Mouse (Mus musculus) heart, embryonic 10.5 days (tissue): ENCODE data around the gene Gm614. TPM values are rescaled to one million over a fixed set of nuclear protein-coding genes. Genes with fewer than 3 reads are reported as not detected.
A peak's percentile ranks its signal among the peaks of the same experiment; 100 is the strongest.

Experiments used
- DNase-seq: peaks from one replicate; pipeline ENCODE4 v3.0.0-alpha.2; 2017; ENCODE audit warnings: low spot score
- H3K27ac ChIP-seq: fragments of 300-500 bp; sonication (generic); 2 replicates; pipeline ENCODE4 v1.5.1; 2016; ENCODE audit warnings: mild to moderate bottlenecking
- H3K27me3 ChIP-seq: fragments of 300-500 bp; sonication (generic); 2 replicates; pipeline ENCODE4 v1.6.1; 2016; ENCODE audit warnings: mild to moderate bottlenecking; ENCODE audit not compliant: poor library complexity, insufficient read depth, severe bottlenecking
- H3K36me3 ChIP-seq: fragments of 300-500 bp; sonication (generic); 2 replicates; pipeline ENCODE4 v1.6.1; 2016; ENCODE audit warnings: mild to moderate bottlenecking, moderate library complexity
- H3K4me1 ChIP-seq: fragments of 300-500 bp; sonication (generic); 2 replicates; pipeline ENCODE4 v1.6.1; 2016; ENCODE audit warnings: mild to moderate bottlenecking
- H3K4me3 ChIP-seq: fragments of 300-500 bp; sonication (generic); 2 replicates; pipeline ENCODE4 v1.5.1; 2016; ENCODE audit warnings: mild to moderate bottlenecking, moderate library complexity
- H3K9me3 ChIP-seq: fragments of 300-500 bp; sonication (generic); 2 replicates; pipeline ENCODE4 v1.6.1; 2016; ENCODE audit warnings: mild to moderate bottlenecking, moderate library complexity
- WGBS: fragments of 180-500 bp; shearing (Covaris S2); methylation state at CpG from one replicate; pipeline ENCODE4 v1.1.7; 2016; 5-methylcytosine and 5-hydroxymethylcytosine counted together
- polyA plus RNA-seq: library from polyadenylated mRNA; unstranded; fragments of >200 nt; fragmentation: Nextera tagmentation; extraction: Ambion mirVana; gene quantifications from 2 replicates; pipeline ENCODE4 v1.2.1, GENCODE M21; 2016

Gm614 gene
- polyA plus RNA-seq = not detected in 2 replicates

DNA sequence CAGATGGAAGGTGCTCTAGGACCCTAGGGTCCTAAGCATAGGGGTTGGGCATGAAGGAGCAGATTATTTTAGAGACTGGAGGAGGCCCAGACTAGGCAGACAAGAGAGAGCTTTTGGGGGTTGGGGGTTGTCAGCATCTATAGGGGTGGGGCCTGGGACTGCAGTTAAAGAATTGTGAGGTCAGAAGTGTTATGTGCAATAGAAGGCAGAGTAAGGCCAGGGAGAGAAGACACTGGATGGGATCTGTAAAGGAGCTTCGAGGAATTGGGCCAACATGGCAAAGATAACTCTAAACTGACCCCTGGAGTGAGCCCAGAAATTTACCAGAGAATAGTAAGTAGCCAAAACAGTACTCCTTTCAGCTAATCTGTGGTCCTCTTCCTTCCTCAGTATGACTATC is at the start of gene Gm614:
Gene Gm614 (minus strand): TSS at position 101 of the 400 bp plus-strand sequence.
- peaks cover 4% of the 10 kb centered on the region for H3K36me3 ChIP-seq
- H3K4me1 ChIP-seq = peaks cover 30% of the 10 kb centered on the region
- H3K27me3 ChIP-seq = no peaks in the 10 kb centered on the region; the same call in 1 of the 2 replicates
- H3K9me3 ChIP-seq = no peaks in the 10 kb centered on the region
- no peak for DNase-seq
- H3K27ac ChIP-seq = peak within 1 kb of the TSS; percentile 4; the same call in 1 of the 2 replicates
- 83% methylated on average over 1 of the region's 1 CpGs for WGBS
- no peak within 1 kb of the TSS for H3K4me3 ChIP-seq

DNA sequence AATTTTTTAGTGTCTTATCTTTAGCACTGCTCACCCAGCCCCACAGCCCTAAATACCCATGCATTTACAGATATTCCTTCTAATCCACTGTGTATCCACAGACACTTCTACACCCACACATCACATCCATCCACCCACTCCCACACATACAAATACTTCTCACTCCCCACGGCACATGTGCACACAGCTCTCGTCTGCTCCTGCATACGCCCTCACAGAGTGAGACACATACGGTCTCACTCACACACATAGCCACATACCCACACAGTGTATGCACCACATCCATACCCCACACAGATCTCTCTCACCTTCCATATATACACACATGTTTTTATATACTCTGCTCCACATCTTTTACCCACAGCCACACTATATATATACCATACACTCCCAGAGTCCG is 45.5 kb upstream of the Gm614 start:
- 88% methylated on average over 5 of the region's 5 CpGs for WGBS
- H3K27me3 ChIP-seq = peaks cover 58% of the 10 kb centered on the region

DNA sequence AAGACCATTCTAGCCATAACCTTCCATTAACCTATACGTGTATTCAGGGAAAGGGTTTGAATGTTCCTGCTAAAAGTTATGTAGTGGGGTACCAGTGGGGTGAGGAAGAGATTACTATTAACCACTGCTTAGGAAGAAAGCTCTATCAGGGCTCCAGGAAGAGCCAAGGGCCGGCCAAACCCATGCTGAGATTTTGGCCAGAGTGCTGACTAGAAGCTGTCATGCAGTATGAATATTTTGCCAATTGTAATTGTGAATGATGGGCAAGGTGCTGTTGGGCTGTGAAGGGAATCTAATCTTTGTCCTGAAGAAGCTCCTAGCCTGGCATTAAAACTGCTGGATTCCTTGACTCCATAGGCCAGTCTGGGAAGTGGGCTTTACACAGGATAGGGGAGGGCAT is 40.9 kb upstream of the Gm614 start:
- Histone ChIP-seq H3K36me3 (no peaks in the 10 kb centered on the region), H3K27ac (no peak overlapping the region), H3K9me3 (no peaks in the 10 kb centered on the region), H3K4me1 (peaks cover 9% of the 10 kb centered on the region; the same call in 1 of the 2 replicates), H3K4me3 (no peak overlapping the region), H3K27me3 (peaks cover 61% of the 10 kb centered on the region)
- no peak for DNase-seq
- WGBS = 43% methylated on average over 2 of the region's 2 CpGs

More for the DNA sequence above, 45.5 kb upstream of the Gm614 start:
- no peak for DNase-seq
- Histone ChIP-seq H3K4me1 (no peaks in the 10 kb centered on the region; the same call in 1 of the 2 replicates), H3K4me3 (no peak overlapping the region), H3K27ac (no peak overlapping the region), H3K9me3 (no peaks in the 10 kb centered on the region), H3K36me3 (no peaks in the 10 kb centered on the region)

DNA sequence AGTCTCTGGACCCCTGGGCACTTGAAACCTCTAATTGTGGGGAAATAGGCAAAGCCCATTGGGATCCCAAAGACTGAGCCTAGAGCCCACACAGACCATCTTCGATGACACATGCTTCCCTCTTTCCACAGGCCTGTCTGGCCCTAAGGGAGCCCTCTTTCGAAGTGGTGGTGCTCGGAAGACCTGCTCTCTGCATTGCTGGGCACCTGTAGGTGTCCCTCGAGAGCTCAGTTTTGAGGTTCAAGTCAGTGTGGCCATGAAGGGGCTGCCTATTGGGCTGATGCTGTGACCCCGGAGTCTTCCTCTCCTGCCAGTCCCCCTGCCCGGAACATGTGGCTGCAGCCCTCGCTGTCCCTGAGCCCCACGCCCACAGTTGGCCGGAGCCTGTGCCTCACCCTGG is 37.9 kb upstream of the Gm614 start:
- Histone ChIP-seq H3K27me3 (peaks cover 53% of the 10 kb centered on the region), H3K36me3 (peaks cover 13% of the 10 kb centered on the region; the same call in 1 of the 2 replicates), H3K4me3 (no peak overlapping the region), H3K27ac (no peak overlapping the region), H3K9me3 (no peaks in the 10 kb centered on the region), H3K4me1 (peaks cover 18% of the 10 kb centered on the region)
- no peak for DNase-seq
- WGBS = 74% methylated on average over 9 of the region's 9 CpGs

DNA sequence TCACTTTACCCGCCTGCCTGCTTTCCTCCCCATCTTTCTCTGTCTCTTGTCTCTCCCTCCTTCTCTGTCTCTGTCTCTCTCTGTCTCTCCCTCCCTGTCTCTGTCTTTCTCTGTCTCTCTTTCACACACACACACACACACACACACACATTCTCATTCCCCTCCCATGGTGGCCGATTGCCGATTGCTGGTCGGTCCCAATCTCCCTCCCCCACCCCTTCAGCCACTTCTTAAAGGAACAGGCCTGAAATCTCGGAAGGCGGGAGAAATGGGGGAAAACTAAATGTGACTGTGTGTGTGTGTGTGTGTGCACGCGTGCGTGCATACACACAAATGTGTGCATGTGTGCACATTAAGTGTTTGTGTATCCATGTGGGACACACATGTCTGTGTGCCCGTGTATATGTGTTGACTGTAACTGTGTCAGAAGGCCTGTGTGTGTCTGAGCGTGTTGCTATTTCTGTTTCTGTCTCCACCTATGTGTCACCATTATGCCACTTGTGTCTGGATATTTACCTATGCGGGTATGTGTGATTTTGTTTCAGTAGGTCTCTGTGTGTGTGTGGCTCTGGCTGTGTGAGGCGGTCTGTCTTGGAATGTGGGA is 36.7 kb upstream of the Gm614 start:
- no peaks in the 10 kb centered on the region for H3K9me3 ChIP-seq
- peaks cover 24% of the 10 kb centered on the region for H3K36me3 ChIP-seq
- peak overlapping the region; percentile 10; the same call in 1 of the 2 replicates for H3K27ac ChIP-seq
- peaks cover 18% of the 10 kb centered on the region for H3K4me1 ChIP-seq
- H3K4me3 ChIP-seq = peak overlapping the region; percentile 50
- DNase-seq = no peak
- WGBS = 32% methylated on average over 13 of the region's 13 CpGs
- H3K27me3 ChIP-seq = peaks cover 46% of the 10 kb centered on the region

DNA sequence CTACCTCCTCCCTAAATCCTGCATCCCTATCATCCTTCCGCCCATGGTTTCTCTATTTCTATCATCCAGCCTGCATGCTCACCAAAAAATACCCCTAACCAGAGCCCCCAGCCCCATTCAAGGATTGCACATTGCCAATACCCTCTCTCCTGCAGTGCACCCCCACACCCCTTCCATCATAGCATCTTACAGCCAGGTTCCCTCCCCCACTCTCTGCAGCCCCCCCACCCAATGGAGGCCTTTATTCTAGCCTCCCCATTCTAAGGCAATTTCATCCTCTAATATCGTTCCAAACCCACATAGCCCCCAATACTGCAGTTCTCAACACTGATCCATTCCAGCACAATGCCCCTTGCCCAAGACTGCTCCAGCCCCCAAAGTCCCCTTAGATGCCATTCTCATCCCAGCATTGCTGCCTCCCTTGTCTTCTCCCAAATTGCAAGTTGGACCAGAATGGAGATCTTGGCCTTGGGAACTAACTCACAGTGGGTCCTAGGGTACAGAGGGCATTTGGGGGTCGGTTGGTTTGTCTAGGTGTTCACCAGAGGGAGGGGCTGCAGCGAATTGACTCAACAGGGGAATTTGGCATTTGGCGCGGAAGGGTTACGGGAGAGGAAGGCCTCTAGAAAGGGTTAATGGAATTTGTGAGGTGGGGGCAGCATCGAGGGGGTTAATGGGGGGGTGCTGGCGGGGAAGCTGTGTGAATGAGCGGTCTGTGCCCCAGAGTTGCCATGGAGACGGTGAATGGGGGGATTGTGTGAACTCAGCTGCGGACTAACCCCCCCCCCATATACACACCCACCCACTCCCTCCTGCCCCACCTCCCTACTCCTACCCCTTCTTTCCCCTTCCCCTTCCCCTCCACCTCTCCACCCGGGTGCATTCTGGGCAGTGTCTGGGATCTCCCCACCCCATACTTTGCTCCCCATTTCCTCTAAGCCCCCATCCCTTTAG is 36.0 kb upstream of the Gm614 start:
- Histone ChIP-seq H3K27ac (peak overlapping the region; percentile 29; the same call in 1 of the 2 replicates), H3K9me3 (no peaks in the 10 kb centered on the region), H3K27me3 (peaks cover 40% of the 10 kb centered on the region), H3K4me3 (peak overlapping the region; percentile 50), H3K4me1 (peaks cover 18% of the 10 kb centered on the region), H3K36me3 (peaks cover 30% of the 10 kb centered on the region)
- DNase-seq = no peak
- WGBS = 26% methylated on average over 12 of the region's 13 CpGs

DNA sequence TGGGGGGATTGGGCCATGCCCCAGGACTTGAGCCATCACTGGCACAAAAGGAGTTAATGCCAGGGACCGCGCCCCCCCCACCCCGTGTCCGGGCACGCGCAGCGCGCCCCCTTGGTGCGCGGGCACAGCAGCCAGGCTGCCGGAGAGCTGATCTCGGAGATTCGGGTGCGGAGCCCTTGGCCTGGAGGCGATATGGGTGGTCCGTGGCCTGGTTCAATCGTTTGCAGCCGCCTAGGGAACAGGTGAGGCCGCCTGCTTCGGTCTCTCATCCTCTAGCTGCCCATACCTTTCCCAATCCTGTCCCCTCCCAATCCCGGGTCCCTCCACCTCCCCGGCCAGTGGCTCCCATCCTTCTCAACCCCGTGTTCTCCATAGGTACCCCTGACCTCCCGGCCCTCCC is 35.3 kb upstream of the Gm614 start, which contains the start of gene Nlgn3:
Gene Nlgn3 (plus strand): TSS at position 114 of the 400 bp plus-strand sequence.
- no peak for DNase-seq
- H3K9me3 ChIP-seq = no peaks in the 10 kb centered on the region
- peak within 1 kb of the TSS; percentile 50 for H3K4me3 ChIP-seq
- peaks cover 18% of the 10 kb centered on the region for H3K4me1 ChIP-seq
- H3K36me3 ChIP-seq = peaks cover 34% of the 10 kb centered on the region
- 33% methylated on average over 23 of the region's 24 CpGs for WGBS
- H3K27ac ChIP-seq = peak within 1 kb of the TSS; percentile 29; the same call in 1 of the 2 replicates
- H3K27me3 ChIP-seq = peaks cover 40% of the 10 kb centered on the region

DNA sequence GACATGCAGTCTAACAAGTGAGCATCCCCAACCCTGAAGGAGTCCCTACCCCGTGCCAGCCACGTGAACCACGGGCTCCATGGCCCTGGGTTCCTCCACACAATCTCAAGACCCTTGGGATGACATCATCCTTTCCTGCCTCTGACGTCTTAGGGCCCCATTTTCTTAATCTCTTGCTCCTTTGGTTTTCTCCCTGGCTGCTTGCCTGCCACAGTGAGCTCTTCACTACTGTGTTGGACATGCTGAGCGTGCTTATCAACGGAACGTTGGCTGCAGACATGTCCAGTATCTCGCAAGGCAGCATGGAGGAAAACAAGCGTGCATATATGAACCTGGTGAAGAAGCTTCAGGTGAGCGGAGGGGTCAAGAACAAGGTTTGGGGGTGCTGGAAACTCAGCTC is 26.3 kb upstream of the Gm614 start:
- H3K36me3 ChIP-seq = peaks cover 89% of the 10 kb centered on the region

DNA sequence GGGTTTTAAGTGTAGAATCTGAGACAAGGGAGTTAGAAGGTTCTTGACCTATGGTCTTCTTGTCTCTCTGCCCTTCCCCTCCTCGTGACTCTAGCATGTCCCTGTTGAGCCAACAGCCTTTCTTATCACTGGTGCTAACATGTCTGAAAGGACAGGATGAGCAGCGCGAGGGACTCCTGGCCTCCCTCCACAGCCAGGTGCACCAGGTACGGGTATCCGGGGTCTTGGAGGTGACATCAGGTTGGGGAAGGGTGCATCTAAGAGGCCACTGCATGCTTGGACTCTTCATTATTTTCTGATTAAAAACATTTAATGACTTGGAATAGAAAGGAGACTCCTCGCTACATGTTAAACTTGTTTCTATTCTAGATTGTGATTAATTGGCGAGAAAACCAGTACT is 25.2 kb upstream of the Gm614 start:
- no peak overlapping the region for H3K27ac ChIP-seq
- H3K27me3 ChIP-seq = peaks cover 17% of the 10 kb centered on the region; the same call in 1 of the 2 replicates
- 85% methylated on average over 7 of the region's 7 CpGs for whole genome bisulfite sequencing
- no peak for DNase-seq
- no peak overlapping the region for H3K4me3 ChIP-seq
- H3K9me3 ChIP-seq = no peaks in the 10 kb centered on the region
- peaks cover 94% of the 10 kb centered on the region for H3K36me3 ChIP-seq
- H3K4me1 ChIP-seq = no peaks in the 10 kb centered on the region

More for the DNA sequence above, 26.3 kb upstream of the Gm614 start:
- Histone ChIP-seq H3K9me3 (no peaks in the 10 kb centered on the region), H3K4me3 (no peak overlapping the region), H3K27ac (no peak overlapping the region), H3K27me3 (peaks cover 17% of the 10 kb centered on the region; the same call in 1 of the 2 replicates), H3K4me1 (no peaks in the 10 kb centered on the region)
- WGBS = 78% methylated on average over 10 of the region's 10 CpGs
- DNase-seq = no peak

DNA sequence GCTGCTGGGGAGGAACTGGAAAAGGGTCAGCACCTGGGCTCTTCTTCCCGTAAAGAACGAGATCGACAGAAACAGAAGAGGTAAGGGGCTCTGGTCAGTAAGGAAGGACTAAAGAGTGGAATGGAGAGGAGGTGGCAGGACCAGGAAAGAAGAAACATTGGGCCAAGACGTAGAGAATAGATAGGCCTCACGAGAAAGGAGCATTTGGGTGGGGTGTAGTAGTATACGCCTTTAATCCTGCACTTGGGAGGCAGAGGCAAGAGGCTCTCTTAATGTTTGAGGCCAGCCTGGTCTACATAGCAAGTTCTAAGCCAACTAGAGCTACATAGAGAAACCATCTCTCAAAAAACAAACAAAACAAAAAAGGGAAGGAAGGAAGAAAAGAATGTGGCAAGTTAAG is 24.6 kb upstream of the Gm614 start:
- H3K36me3 ChIP-seq = peaks cover 94% of the 10 kb centered on the region

DNA sequence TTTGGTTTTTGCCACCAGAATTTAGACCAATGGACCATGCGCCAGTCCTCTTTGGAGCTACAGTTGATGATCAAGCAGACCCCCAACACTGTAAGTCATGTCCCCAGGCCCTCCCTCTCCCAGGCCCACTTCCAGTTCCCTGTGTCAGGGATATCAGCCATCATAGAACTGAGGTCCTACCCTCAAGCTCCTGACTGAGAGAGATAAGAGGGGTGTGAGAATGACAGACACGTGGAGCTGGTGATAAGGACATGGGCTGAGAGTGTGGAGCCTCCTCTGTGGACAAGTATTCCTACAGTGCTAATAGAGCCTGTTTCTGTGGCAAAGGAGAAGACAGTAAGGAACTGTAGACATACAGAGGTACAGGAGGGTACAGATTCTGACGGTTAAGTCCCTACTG is 23.8 kb upstream of the Gm614 start:
- Histone ChIP-seq H3K27ac (no peak overlapping the region), H3K4me1 (no peaks in the 10 kb centered on the region), H3K36me3 (peaks cover 94% of the 10 kb centered on the region), H3K9me3 (no peaks in the 10 kb centered on the region), H3K27me3 (peaks cover 7% of the 10 kb centered on the region; the same call in 1 of the 2 replicates), H3K4me3 (no peak overlapping the region)
- 55% methylated on average over 3 of the region's 3 CpGs for WGBS
- peak; percentile 78 for DNase-seq

More for the DNA sequence above, 24.6 kb upstream of the Gm614 start:
- WGBS = 80% methylated on average over 6 of the region's 6 CpGs
- Histone ChIP-seq H3K27ac (no peak overlapping the region), H3K4me1 (no peaks in the 10 kb centered on the region), H3K4me3 (no peak overlapping the region), H3K9me3 (no peaks in the 10 kb centered on the region), H3K27me3 (peaks cover 16% of the 10 kb centered on the region; the same call in 1 of the 2 replicates)
- no peak for DNase-seq

DNA sequence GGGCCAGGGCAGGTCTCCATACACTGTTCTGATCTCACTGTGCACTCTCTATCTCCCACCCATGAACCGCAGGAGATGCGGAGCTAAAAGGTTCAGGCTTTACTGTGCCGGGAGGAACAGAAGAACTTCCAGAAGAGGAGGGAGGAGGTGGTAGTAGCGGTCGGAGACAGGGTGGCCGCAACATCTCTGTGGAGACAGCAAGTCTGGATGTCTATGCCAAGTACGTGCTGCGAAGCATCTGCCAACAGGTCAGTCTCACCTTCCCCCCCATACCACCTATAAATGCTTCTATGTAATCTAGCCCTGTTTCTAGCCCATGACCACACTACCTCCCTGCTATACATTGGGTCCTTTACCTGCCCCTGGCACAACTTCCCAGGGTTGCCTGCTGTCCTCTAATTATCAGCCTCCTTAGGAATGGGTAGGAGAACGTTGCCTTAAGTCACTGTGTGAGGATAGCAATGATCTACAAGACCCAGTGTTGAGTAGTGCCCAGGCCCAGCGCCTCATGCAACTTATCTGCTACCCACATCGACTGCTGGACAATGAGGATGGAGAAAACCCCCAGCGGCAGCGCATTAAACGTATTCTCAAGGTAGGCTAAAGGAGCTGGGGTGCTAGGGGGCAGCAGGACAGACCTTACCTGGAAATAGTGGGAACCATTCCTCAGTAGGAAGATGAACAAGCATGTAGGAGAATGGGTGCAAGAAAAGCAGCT is 22.3 kb upstream of the Gm614 start:
- H3K27me3 ChIP-seq = peaks cover 5% of the 10 kb centered on the region; the same call in 1 of the 2 replicates
- H3K4me3 ChIP-seq = no peak overlapping the region
- no peaks in the 10 kb centered on the region for H3K4me1 ChIP-seq
- no peak overlapping the region for H3K27ac ChIP-seq
- WGBS = 88% methylated on average over 14 of the region's 14 CpGs
- no peaks in the 10 kb centered on the region for H3K9me3 ChIP-seq
- peaks cover 97% of the 10 kb centered on the region for H3K36me3 ChIP-seq
- DNase-seq = no peak
